Mouse (Mus musculus) bone marrow macrophage, adult 2 months (primary cell): Measurements from ENCODE around the gene Cog5. TPM values are rescaled to one million over a fixed set of nuclear protein-coding genes. Genes with fewer than 3 reads are reported as not detected.

ENCODE experiments used
- H3K27ac ChIP-seq: 2 replicates; pipeline ENCODE4 v1.5.1; 2012; ENCODE audit warnings: low read depth, low read length; ENCODE audit not compliant: insufficient read depth
- H3K4me1 ChIP-seq: 2 replicates; pipeline ENCODE4 v1.6.1; 2012; ENCODE audit warnings: low read length; ENCODE audit not compliant: control insufficient read depth, insufficient read depth
- H3K4me3 ChIP-seq: 2 replicates; pipeline ENCODE4 v1.5.1; 2012; ENCODE audit warnings: mild to moderate bottlenecking, low read length, moderate library complexity; ENCODE audit not compliant: insufficient read depth
- CTCF ChIP-seq: IDR thresholded peaks from 2 replicates; pipeline ENCODE4 v1.5.1; 2012; ENCODE audit warnings: low read depth, mild to moderate bottlenecking, low read length, moderate library complexity
- POLR2A ChIP-seq: IDR thresholded peaks from 2 replicates; pipeline ENCODE4 v1.6.1; 2012; ENCODE audit warnings: mild to moderate bottlenecking, low read depth, low read length, borderline replicate concordance
- polyA plus RNA-seq: library from polyadenylated mRNA; stranded (reverse); fragments of >200 nt; gene quantifications from 2 replicates; pipeline ENCODE4 v1.2.4, GENCODE M21; 2012; ENCODE audit not compliant: missing spikeins, insufficient read depth, insufficient read length

Gene Cog5
- polyA plus RNA-seq, 1 experiment = 36.5 TPM

GRCm38 (mm10) chr12:31818051-31818461, 163.4 kb downstream of the Cog5 start:
- no peaks in the 10 kb centered on the region for H3K4me1 ChIP-seq
- TF ChIP-seq CTCF = no peak

GRCm38 (mm10) chr12:31819096-31819495, 164.4 kb downstream of the Cog5 start:
- no peaks in the 10 kb centered on the region for H3K4me1 ChIP-seq
- H3K4me3 ChIP-seq = no peak overlapping the region
- no peak overlapping the region for H3K27ac ChIP-seq
- TF ChIP-seq POLR2A (no peak), CTCF (no peak)

More at GRCm38 (mm10) chr12:31818051-31818461, 163.4 kb downstream of the Cog5 start:
- Histone ChIP-seq H3K4me3 (no peak overlapping the region), H3K27ac (no peak overlapping the region)

GRCm38 (mm10) chr12:31819520-31819919, 164.9 kb downstream of the Cog5 start:
- Histone ChIP-seq H3K4me3 (no peak overlapping the region), H3K4me1 (no peaks in the 10 kb centered on the region), H3K27ac (no peak overlapping the region)
- TF ChIP-seq POLR2A (no peak), CTCF (no peak)

GRCm38 (mm10) chr12:31823671-31824070, 169.0 kb downstream of the Cog5 start:
- H3K27ac ChIP-seq = no peak overlapping the region
- H3K4me1 ChIP-seq = no peaks in the 10 kb centered on the region
- H3K4me3 ChIP-seq = no peak overlapping the region
- no peak for TF ChIP-seq CTCF
- TF ChIP-seq POLR2A = no peak

GRCm38 (mm10) chr12:31824831-31825230, 170.2 kb downstream of the Cog5 start:
- Histone ChIP-seq H3K4me3 (no peak overlapping the region), H3K4me1 (no peaks in the 10 kb centered on the region), H3K27ac (no peak overlapping the region)
- TF ChIP-seq POLR2A (no peak), CTCF (no peak)

- H3K27ac ChIP-seq = no peak overlapping the region
- H3K4me1 ChIP-seq = no peaks in the 10 kb centered on the region
- TF ChIP-seq CTCF = no peak
Observed at GRCm38 (mm10) chr12:31825821-31826220, 171.2 kb downstream of the Cog5 start.

GRCm38 (mm10) chr12:31826476-31826875, 171.8 kb downstream of the Cog5 start:
- TF ChIP-seq CTCF = no peak
- no peak for TF ChIP-seq POLR2A
- H3K4me3 ChIP-seq = no peak overlapping the region
- H3K27ac ChIP-seq = no peak overlapping the region
- H3K4me1 ChIP-seq = no peaks in the 10 kb centered on the region

More at GRCm38 (mm10) chr12:31825821-31826220, 171.2 kb downstream of the Cog5 start:
- no peak overlapping the region for H3K4me3 ChIP-seq

- Histone ChIP-seq H3K4me1 (peaks cover 2% of the 10 kb centered on the region; the same call in 1 of the 2 replicates), H3K4me3 (no peak overlapping the region), H3K27ac (no peak overlapping the region)
- no peak for TF ChIP-seq CTCF
- no peak for TF ChIP-seq POLR2A
Observed at GRCm38 (mm10) chr12:31835480-31835879, 180.8 kb downstream of the Cog5 start.

- TF ChIP-seq CTCF (no peak), POLR2A (no peak)
- Histone ChIP-seq H3K4me1 (peaks cover 2% of the 10 kb centered on the region; the same call in 1 of the 2 replicates), H3K27ac (no peak overlapping the region), H3K4me3 (no peak overlapping the region)
Observed at GRCm38 (mm10) chr12:31836211-31836610, 181.5 kb downstream of the Cog5 start.

GRCm38 (mm10) chr12:31838521-31838920, 183.9 kb downstream of the Cog5 start:
- Histone ChIP-seq H3K4me3 (no peak overlapping the region), H3K27ac (no peak overlapping the region), H3K4me1 (peaks cover 2% of the 10 kb centered on the region; the same call in 1 of the 2 replicates)
- no peak for TF ChIP-seq CTCF
- no peak for TF ChIP-seq POLR2A

- no peak overlapping the region for H3K4me3 ChIP-seq
- peaks cover 2% of the 10 kb centered on the region; the same call in 1 of the 2 replicates for H3K4me1 ChIP-seq
- TF ChIP-seq CTCF (no peak), POLR2A (no peak)
- no peak overlapping the region for H3K27ac ChIP-seq
Observed at GRCm38 (mm10) chr12:31839249-31839648, 184.6 kb downstream of the Cog5 start.
